Mouse (Mus musculus) ES-Bruce4 (cell line): ENCODE measurements around the gene Pdzd2.

Experiments
- CTCF ChIP-seq: IDR thresholded peaks from one replicate; pipeline ENCODE4 v1.8.1; 2011; ENCODE audit warnings: low read depth, low read length
- EP300 ChIP-seq: IDR thresholded peaks from 2 replicates; pipeline ENCODE4 v1.6.1; 2011; ENCODE audit warnings: low read depth, low read length; ENCODE audit not compliant: insufficient read depth
- POLR2A ChIP-seq: IDR thresholded peaks from one replicate; pipeline ENCODE4 v1.8.1; 2011; ENCODE audit warnings: low read length; ENCODE audit not compliant: insufficient read depth

- TF ChIP-seq CTCF (no peak), POLR2A (no peak), EP300 (no peak)
These were observed 266.1 kb downstream of the Pdzd2 start for GRCm38 (mm10) chr15:12473596-12473995.
